Mouse (Mus musculus): ENCODE results near the gene Cdk17.

The Cdk17 gene

DNA sequence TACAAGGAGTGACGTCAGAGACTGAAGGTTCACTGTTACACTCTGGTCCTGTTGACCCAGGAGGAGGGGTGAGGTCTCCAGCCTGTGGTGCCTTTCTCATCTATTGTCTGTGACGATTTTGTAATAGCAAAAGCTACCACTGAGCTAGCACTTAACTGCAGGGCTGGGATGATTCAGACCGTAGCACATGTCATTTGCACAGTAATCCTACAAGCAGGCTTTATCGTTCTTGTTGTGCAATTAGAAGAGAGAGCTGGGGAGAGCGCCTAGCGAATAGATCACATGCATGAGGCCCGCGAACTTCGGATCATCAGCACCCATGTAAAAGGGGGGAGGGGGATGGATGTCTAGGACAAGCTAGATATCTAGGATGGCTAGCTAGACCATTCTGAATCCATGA is 105.2 kb downstream of the Cdk17 start:
- DNase-seq: no peak

DNA sequence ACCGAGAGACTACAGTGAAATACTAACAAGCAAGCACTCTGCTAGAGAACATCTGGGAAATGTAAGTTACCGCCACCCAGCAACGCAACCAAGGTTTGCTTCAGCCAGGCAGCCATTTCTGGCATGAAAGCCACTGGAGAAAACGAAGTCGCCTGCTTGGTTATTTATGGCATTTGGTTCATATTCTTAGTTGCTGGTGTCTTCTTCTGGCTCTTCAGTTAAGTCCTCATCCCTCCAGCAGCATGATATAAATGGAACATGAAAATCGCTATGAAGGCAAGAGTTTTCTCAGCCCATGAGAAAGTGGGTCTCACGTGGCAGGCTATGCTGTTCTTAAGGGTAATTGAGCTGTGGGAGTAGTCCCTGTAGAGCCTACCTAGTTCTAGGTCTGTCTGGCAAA is 105.8 kb downstream of the Cdk17 start:
- no peak for DNase-seq

DNA sequence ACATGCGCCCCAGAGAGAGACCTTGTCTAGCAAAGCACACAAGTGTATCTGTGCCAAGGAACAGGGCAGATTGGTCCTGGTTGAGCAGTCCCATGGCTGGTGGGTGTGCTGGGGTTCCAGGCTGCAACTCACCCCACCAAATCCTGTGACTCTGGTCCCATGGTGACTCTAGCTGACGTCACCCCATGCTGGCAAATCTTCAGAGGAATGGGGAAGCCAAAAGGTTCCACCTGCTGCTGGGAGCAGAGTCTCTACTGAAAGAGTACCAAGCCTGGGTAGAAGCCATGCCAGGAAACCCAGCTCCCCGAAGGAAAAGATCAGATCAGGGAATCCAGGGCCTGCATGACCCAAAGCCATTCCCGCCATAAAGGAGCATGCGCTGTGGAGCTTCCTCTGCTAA is 106.8 kb downstream of the Cdk17 start:
- no peak for DNase-seq

DNA sequence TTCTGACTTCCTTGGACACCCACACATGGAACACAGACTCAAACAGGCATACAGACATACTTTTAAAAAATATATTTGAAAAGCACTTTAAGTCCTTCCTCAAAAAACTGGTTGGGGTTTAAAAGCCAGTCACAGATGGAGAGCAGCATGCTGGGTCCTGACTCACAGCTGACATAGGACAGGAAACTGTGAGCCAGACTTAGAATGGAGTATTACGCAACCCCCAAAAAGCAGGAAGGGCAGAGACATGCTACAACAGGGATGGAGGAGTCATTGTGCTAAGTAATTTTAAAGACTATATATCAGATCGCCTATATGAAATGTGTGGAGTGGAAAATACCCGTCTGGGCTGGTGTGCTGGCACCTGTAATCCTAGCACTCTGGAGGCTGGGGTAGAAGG is 107.7 kb downstream of the Cdk17 start:
- no peak for DNase-seq

DNA sequence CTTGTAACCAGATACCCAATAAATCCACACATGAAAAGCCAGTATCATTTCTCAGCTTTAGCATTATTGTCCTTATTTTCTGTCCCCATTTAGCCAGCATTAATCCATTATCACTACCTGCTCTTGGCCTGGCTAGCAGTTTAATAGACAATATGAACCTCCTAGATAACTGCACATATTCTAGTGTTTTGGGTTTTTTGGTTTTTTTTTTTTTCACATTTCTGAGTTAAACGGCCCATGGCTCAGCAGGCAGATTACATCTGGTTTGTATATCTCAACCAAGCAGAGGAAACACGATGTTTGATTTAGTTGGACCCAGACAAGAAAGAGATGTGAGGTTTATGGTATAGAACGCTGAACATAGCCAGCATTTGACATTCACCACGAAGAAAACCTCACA is 109.1 kb downstream of the Cdk17 start:
- DNase-seq: no peak

DNA sequence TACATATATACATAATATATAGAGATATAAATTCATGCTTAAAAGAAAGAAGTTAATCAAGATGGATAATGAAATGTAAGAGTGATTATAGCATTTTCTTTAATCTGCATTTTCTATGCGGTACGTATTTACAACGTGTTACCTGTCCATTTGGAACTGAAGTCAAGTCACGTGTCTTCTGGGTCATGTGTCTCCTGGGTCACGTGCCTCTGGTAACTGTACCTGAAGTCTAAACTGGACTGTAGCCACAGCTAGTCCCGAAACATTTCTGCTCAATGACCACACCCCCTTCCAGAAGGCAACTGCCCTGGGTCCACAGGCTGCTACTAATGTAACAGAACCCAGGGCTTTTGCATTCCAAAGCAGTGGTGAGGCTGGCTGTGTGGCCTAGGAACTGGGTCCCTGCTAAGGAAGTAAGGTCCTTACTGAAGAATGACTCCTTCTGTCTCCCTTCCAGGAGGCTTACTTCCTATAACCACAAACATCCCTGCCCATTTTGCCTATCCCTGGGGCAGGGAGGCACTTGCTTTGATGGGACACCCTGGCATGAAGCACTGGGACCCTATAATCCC is 110.3 kb downstream of the Cdk17 start:
- no peak for DNase-seq

DNA sequence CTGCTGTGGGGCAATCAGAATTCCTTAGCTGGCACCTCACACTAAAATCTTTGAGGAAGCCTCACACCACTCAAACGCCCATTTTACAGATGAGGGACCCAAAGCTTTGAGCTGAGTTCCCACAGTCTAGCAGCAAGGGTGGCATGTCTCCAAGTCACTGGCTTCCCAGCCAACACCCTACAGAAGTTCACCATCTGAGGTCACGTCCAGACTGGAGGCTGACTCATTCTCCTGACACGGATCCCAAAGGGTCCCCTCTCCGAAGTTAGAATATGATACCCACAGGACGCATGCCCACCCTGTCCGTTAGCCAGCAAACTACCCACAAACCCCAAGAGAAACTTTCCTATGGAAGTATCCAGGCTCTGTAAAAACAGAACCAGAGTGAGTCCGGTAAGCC is 111.2 kb downstream of the Cdk17 start:
- DNase-seq: peak; percentile 55

DNA sequence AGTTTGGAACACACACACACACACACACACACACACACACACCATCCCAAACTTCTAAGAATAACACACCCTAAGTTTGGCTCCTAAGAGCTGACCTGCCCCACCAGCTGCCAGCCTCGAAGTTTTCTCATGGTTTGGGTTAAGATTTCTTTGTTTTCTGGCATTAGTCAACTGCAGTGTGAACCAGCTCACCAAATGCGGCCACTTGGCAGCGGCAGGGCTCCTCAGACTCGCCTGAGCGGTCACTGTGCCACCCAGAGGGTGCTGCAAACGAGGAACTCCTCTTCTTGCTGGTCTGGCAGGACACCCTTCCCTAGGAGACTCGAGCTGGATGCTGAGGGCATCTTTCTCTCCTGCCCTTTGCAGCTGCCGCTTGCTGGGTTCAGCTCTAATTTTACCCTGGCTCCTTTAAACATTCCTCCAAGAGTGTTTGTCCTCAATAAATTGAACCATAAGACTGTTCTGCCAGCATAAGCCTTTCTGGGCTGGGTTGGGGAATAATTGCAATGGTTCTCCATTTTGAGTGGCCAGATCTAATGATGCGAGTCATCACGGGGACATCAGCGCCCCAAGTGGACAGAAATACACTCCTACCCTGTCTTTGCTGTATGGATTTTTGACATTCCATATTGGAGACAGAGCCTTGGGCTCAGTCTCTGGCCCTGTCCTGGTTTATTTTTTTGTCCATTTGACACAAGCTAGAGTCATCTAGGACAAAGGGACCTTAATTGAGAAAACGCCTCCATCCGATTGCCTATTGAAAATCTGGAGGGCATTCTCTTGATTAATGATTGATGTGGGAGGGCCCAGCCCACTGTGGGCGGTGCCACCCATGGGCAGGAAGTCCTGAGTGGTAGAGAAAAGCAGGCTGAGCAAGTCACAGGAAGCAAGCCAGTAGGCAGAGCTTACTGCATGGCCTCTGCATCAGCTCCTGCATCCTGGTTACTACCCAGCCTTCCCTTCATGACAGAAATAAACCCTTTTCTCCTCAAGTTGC is 112.6 kb downstream of the Cdk17 start:
- peak; percentile 77 for DNase-seq

DNA sequence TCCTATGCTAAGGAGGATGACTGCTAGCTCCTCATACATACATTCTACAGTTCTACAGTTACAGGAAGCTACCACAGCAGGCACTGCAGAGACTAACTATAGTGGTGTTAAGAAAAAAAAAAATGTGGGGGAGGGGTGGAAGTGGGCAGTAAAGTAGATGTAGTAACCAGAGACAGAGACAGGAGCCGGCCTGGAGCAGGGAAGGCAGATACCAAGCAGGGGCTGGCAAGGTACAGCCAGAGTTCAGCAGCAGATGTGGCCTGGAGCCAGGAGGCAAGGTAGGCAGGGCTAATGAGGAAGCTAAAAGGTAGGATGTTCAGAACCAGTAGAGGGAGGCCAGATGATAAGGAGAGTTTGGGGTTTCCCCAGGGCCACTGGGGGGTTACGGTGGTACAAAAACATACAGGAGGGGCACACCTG is 113.6 kb downstream of the Cdk17 start:
- DNase-seq: no peak

DNA sequence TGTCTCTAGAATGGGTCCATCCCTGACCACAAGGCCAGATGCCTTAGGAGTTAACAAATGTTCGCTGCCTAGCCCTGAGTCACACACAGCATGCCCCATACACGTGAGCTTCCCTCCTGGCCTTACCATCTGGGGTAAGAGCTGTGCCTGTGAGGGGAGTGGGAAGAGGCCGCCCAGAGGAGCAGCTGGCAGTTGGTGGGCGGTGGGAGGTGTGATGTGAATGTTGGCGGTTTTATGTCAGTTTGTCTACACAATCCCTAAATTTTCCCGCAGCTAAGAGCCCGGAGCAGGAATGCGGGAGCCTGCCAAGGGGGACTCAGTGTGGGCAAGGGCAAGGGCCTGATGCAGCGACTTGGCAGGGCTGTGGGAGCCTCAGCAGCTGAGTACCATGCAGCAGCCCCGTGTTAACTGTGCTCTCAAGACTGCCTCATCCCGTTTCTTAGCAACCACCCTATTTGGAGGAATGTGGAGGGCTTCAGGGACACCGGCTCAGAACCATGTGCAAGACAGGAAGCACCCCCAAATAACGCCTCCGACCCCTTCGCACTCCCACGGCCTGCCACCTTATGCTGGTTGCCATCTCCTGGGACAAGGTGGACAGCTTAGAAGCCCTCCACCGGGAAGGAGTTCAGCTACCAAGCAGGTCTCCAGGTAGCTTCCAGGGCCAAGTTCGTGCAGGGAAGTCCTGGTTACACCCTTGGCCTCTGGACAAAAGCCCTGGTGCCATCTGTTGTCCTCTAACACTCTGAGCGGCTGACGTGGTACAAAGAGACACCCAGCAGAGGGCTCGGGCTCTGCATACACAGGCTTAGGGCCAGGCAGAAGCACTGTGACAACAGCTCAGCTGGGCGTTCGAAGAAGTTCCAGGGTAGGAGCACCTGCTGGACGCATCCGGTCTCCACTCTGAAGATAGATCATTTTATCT is 114.8 kb downstream of the Cdk17 start:
- no peak for DNase-seq

DNA sequence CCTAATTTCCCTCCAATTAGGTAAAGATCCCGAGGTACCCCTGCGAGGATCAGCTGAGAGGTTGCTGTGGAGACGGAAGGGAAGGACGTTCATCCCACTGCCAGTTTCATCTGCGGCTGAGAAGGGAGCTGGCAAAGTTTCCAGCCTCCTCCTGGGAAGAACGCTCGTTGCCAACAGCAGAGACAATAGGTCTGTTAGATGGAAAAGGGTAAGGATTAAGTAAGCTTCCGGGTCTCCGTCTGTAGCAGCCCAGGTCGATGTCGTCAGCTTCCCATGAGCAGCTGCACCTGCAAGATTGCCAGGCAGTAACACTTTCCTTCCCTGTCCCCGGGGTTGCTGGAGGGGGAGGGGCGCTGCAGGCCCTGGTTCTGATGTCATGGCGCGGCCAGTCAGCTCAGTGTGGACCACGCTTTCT is 115.7 kb downstream of the Cdk17 start:
- DNase-seq: peak; percentile 82

DNA sequence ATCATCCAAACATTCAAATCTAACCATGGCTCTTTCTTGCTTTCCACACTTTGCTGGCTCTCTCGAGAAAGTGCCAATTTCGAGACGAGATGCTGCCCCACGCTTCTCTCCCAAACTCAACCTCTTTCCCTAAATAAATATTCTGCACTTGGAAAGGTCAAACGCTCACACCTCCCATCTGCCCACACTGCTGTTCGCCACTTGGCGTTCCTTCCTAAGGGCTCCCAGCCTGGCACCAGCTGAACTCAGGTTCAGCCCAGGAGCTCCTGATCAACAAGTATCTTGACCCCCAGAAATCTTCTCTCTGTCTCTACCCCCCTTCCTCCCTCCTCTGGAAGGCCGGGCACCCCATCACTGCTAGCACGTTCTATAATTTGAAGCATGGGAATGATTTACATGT is 116.2 kb downstream of the Cdk17 start:
- DNase-seq: no peak

DNA sequence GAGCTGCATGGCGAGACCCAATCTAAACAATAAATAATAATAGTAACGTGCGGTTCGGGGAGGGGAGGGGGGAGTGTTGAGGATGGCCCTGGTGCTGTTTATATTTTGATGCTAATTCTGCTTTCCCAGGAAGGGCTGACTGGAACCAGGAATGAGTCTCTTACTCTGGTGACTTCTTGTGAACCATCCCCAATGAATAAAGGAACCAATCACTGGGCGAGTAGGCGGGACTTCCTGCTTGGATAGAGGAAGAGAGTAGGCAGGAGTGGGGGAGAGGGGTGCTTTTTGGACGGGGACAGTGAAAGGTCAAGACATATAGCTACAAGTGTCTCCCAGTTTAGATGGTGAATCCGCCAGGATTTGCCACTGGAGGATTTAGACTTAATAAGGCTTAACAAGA is 117.7 kb downstream of the Cdk17 start:
- DNase-seq: no peak

DNA sequence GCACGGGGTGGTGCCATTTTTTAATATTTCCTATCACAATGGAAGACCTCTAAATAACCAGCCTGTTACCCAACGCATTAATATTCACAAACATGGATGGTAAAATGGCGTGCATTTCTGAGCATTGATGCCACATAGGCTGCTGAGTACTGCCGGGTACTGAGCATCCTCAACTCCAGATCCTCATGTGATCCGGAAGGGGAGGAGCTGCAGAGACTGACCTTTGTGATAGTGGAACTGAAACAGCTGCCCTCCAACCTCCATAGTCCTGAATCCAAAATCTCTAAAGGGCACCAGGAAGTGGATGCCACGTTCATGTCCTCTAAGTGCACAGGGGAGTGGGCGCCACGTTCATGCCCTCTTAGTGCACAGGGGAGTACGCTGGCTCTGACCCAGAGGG is 118.4 kb downstream of the Cdk17 start:
- DNase-seq: no peak

DNA sequence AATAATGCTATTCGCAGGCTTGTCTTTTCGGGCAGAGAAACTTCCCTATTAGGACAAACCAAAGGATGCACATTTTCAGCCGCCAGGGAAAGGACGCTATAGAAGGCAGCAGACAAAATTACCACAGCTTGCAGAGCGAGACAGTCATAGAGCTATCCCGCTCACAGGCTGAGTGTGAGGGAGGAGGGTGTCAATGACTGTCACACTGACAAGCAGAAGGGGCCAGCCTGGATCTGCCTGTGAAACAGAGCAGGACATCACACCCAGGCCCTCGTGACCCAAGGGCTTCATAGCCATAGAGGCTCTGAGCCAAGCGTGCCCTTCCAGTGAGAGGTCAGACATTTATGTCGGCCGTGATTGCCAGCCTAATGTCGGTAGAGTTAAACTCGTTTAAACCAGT is 119.9 kb downstream of the Cdk17 start:
- no peak for DNase-seq

DNA sequence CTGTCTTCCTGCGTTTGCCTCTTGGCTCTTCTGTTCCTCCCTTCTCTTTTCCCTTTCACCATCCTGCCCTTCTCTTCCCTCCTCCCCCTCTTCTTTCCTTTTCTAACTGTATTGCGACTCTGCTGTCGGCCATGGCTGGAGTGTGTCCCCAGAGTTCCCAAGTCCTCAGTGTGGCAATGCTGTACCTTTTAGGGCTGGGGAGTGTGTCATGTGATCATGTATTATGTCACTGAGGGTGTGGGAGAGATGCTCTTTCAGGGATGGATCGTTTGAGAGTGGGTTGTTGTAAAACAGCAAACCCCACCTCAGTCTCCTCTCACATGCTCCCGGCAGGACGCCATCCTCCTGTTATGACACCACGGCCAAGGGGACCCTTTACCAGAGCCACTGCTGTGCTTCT is 120.4 kb downstream of the Cdk17 start:
- DNase-seq: no peak

DNA sequence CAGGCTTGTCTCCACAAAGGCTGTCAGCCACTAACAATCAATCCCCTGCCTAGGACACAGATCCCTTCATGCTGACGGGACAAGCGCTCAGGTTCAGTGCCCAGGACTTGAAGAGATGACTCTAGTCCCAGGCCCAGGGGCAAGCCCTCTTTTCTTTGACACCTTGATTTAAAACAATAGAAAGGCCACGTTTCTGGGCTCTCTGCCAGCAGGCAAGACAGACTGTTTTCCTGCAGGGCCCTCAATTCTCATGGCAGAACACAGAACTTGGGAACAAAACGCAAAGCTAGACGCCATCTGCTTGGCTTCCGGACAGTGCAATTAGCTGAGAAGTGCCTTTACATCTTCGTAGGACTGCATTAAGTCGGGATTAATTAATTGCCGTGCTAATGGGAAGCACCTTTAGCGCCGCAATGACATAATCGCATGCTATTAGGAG is 121.9 kb downstream of the Cdk17 start:
- DNase-seq: peak; percentile 70

DNA sequence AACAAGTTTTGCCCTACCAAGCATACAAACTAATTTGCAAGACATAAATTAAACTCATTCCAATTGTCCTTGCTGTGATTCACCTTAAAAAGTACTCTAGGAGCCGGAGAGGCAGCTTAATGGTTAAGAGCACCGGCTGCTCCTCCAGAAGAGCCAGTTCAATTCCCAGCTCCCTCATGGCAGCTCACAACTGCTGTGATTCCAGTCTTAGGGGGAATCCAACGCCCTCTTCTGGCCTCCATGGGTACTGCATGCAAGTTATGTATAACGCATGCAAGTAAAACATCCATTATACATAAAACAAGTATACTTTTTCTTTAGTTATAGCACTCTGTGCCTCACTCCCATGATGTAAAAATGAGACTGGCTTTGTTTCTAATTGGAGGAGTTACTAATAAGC is 122.6 kb downstream of the Cdk17 start:
- DNase-seq: no peak

DNA sequence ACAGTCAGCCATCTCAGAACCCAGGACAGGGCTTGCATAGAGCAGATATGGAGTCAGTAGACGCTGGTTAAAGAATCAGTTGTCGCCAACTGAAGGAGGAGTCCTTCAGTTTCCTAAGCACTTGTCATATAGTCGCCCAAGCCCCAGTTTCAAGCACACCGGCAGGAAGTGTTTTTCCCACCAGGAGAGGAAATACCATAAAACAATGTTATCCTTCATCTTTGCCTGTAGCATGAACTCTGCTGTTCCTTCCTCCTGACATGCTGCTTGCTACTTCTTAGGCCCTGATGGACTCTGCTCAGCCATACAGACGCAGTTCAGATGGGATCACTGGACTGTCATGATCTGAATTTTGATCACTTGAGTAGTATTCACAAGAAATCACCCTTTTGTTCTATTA is 124.8 kb downstream of the Cdk17 start:
- DNase-seq: no peak

DNA sequence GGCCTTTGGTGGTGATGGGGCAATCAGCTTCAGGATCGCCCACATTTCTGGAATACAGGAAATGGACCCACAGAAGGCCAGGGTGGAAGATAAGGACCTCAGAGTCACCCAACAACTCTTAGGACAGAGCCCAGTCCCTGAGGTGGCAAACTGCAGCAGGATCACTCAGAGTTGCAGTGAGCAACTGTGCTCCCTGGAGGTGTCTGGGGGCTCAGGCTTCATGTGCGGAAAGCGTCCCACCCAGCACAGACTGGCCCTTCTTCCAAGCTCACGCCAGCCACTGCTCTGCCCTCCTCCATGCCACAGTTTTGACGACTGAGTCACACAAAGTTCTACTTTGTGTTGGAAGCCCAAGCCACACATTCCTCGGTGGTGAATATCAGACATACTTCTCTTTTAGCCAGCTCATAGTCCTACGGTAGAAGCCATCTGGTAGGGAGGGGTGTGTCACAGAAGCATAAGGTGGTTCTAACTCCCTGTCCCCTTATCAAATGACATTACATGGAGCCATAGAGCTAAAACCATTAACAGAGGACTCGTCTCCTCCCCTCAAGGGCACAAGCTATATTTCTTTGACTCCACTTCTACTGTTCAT is 127.0 kb downstream of the Cdk17 start:
- DNase-seq: no peak

DNA sequence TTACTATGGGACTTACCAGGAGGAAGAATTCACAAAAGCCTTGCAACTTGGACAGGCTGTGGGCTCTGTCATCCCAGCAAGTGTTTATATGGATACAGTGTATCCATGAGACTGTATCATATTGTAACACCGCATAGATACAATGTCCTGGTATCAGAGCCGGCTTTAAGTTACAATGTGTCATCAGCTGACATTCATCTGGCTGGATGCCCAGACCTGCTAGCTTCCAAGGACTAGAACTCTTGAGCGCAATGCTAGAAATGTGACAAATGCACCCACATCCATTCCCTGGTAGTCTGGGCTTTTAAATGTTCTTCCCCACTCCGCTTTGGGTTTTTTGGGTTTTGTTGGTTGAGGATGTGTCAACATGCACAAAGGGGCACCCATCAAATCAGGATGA is 127.7 kb downstream of the Cdk17 start:
- no peak for DNase-seq

DNA sequence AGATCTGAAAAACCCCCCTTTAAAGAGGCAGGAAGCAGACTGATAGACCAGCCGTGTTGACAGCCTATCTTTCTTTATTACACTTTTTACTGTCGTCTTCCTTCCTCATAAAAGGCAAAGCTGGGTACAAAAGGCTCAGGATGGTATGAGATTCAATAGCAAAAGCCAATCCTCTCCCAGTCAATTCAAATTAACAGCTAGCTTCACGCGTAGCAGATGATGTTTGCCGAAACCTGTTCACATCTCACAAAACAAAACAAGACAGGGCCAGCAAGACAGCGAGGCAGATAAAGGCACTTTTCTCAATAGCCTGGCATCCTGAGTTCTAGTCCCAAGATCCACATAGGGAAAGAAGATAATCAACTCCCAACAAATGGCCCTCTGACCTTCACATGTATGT is 128.7 kb downstream of the Cdk17 start:
- DNase-seq: no peak

DNA sequence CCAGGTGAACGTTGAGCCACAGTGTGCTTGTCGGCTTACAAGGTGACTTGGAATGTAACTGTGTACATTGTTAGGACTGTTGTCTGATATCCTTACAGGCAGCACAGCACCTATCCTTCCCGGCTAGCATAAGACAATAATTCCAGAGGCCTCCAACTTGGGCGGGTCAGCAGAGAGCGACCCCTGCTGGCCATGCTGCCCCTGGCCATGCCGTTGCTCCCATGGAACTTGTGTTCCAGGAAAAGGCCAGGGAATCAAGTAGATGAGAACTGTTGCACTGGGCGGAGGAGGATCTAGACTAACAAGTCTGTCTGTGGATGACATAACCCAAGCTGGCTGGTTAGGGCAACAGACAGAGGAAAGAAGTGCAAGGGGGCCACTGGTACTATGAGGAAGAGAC is 130.7 kb downstream of the Cdk17 start:
- peak; percentile 80 for DNase-seq
